Mouse (Mus musculus) bone marrow macrophage, adult 2 months (primary cell): ENCODE results near the gene Anks1b.

ENCODE experiments used
- CTCF ChIP-seq: IDR thresholded peaks from 2 replicates; pipeline ENCODE4 v1.5.1; 2012; ENCODE audit warnings: low read depth, mild to moderate bottlenecking, low read length, moderate library complexity
- POLR2A ChIP-seq: IDR thresholded peaks from 2 replicates; pipeline ENCODE4 v1.6.1; 2012; ENCODE audit warnings: mild to moderate bottlenecking, low read depth, low read length, borderline replicate concordance

DNA sequence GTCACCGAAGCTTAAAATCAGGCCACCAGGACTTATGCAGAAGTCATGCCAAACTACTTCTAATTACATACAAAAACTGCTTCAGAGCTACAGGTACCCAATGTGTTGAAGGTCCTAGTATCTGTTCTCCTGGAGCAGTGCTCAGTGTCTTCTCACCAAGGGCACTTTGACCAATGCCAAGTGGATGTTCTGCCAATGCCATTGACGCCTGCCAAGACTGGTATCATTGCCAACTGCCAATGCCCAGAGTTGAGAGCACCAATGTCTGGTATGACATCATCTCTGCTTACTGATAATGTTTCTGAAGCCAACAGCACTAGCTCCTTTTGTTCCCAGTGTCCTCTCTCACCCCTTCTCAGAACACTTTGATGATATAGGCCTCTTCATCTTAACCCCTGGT, 793.4 kb downstream of the Anks1b start:
- TF ChIP-seq POLR2A (no peak), CTCF (no peak)
